Mouse (Mus musculus) thymus, adult 2 months (tissue): ENCODE results near the gene Cmtm3. TPM values are rescaled to one million over a fixed set of nuclear protein-coding genes. Genes with fewer than 3 reads are reported as not detected.
"Not testable (repeated sequence)": the region's sequence is repeated elsewhere in the genome, so short reads cannot be mapped to it uniquely, and the experiment has no call there.

Experiments used
- DNase-seq: peaks from one replicate; pipeline ENCODE4 v3.0.0; 2021
- H3K27ac ChIP-seq: fragments of 200-500 bp; 2 replicates; pipeline ENCODE4 v1.5.1; 2012; ENCODE audit warnings: low read length, control low read depth; ENCODE audit not compliant: control insufficient read depth, insufficient read depth
- H3K27me3 ChIP-seq: fragments of 200-500 bp; 2 replicates; pipeline ENCODE4 v1.6.1; 2012; ENCODE audit warnings: mild to moderate bottlenecking, low read length, moderate library complexity, mixed read lengths; ENCODE audit not compliant: control insufficient read depth, insufficient read depth
- H3K36me3 ChIP-seq: fragments of 200-500 bp; 2 replicates; pipeline ENCODE4 v1.6.1; 2012; ENCODE audit warnings: mild to moderate bottlenecking, low read length, moderate library complexity; ENCODE audit not compliant: control insufficient read depth, insufficient read depth
- H3K4me1 ChIP-seq: fragments of 200-500 bp; replicated peaks from 2 replicates; pipeline ENCODE4 v1.6.1; 2012; ENCODE audit warnings: low read length; ENCODE audit not compliant: control insufficient read depth, insufficient read depth
- H3K4me3 ChIP-seq: fragments of 200-500 bp; 2 replicates; pipeline ENCODE4 v1.5.1; 2012; ENCODE audit warnings: mild to moderate bottlenecking, low read length, control low read depth, moderate library complexity; ENCODE audit not compliant: control insufficient read depth, insufficient read depth
- CTCF ChIP-seq: fragments of 200-500 bp; IDR thresholded peaks from 2 replicates; pipeline ENCODE4 v1.5.1; 2012; ENCODE audit warnings: mild to moderate bottlenecking, control low read depth, low read length, moderate library complexity, borderline replicate concordance; ENCODE audit not compliant: control insufficient read depth, poor library complexity, insufficient read depth; ENCODE audit errors: extremely low read depth
- POLR2A ChIP-seq: fragments of 200-500 bp; IDR thresholded peaks from 2 replicates; pipeline ENCODE4 v1.6.1; 2012; ENCODE audit warnings: mild to moderate bottlenecking, low read length, control low read depth, moderate library complexity; ENCODE audit not compliant: control insufficient read depth, poor library complexity, insufficient read depth; ENCODE audit errors: extremely low read depth
- WGBS: fragments of 180-500 bp; shearing (Covaris S2); methylation state at CpG from one replicate; pipeline ENCODE4 v1.1.7; 2018; 5-methylcytosine and 5-hydroxymethylcytosine counted together
- polyA plus RNA-seq: library from polyadenylated mRNA; depleted of rRNA; stranded (reverse); fragments of >200 nt; gene quantifications from 2 replicates; pipeline ENCODE4 v1.2.3, GENCODE M21; 2012

The Cmtm3 gene
- polyA plus RNA-seq, 1 experiment, result 63.4 TPM

DNA sequence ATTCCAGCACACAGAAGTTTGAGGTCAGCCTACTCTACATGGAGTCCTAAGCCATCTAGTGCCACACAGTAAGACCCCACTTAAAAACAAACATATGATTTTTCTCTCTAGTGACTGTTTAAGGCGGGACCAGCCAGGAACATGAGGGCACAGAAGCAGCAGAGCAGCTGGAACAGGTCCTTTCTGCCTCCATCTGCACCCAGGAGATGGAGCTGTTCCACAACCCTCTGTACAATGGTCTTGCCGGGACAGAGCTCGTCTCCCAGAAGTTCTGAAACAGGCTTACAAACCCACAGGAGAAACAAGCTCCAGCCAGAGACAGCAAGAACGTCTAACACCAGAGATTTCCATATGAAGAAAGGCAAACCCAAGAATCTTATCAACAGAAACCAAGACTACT lies 25.9 kb upstream of the Cmtm3 start:
- no peak for DNase-seq
- no peaks in the 10 kb centered on the region for H3K27me3 ChIP-seq
- no peak overlapping the region for H3K4me3 ChIP-seq
- no peak overlapping the region for H3K27ac ChIP-seq
- H3K36me3 ChIP-seq, result no peaks in the 10 kb centered on the region
- WGBS, result 67% methylated on average over 4 of the region's 4 CpGs
- no peaks in the 10 kb centered on the region for H3K4me1 ChIP-seq
- TF ChIP-seq POLR2A (no peak), CTCF (no peak)

DNA sequence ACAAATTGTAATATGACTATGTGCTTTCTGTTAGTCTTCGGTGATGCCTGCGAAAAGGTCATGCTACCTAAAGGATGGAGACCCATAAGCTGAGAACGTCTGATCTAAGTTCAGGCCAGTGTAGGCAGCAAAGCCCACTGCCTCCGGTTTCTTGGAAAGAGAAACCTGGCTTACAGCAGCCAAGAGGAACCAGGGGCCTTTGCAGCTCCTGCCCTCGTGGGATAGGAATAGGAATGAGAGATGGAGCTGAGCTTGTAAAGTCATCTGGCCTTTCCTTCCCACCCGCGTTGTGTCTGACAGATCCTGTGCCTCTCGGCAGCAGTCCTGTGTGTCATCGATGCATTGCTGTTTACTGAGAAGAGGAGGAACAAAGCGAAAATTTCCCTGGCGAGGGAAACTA lies 17.9 kb upstream of the Cmtm3 start, which contains the start of gene Gm11020:
Gene Gm11020 (plus strand): TSS at position 301 of the 400 bp plus-strand sequence.
- not testable (repeated sequence) for H3K36me3 ChIP-seq, H3K27ac ChIP-seq, H3K4me1 ChIP-seq, H3K27me3 ChIP-seq, H3K4me3 ChIP-seq, DNase-seq
- WGBS, result 91% methylated on average over 11 of the region's 11 CpGs

DNA sequence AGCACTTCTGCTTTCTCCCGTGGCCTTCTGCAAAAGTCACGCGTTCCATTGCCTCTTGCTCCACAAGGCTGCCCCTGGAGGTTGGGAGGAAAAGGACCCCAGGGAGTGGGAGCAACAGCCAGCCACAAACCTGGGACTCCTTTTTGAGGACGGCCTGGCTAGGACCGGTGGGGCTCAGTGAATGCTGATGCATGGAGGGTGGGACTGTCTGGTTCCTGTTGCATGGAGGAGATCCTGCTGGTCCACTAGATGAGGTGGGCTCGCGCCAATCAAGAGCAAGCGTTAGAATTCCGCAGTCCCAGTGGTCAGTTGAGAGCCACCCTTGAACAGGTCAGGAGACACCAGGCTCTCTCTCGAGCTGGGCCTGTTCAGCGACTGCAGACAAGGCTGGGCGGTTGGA lies 17.3 kb upstream of the Cmtm3 start, which contains the start of gene Cmtm2b:
Gene Cmtm2b (plus strand): TSS at position 301 of the 400 bp plus-strand sequence.
- H3K4me3 ChIP-seq, H3K4me1 ChIP-seq, H3K36me3 ChIP-seq, DNase-seq, H3K27ac ChIP-seq, H3K27me3 ChIP-seq: not testable (repeated sequence)
- WGBS, result 92% methylated on average over 12 of the region's 12 CpGs

DNA sequence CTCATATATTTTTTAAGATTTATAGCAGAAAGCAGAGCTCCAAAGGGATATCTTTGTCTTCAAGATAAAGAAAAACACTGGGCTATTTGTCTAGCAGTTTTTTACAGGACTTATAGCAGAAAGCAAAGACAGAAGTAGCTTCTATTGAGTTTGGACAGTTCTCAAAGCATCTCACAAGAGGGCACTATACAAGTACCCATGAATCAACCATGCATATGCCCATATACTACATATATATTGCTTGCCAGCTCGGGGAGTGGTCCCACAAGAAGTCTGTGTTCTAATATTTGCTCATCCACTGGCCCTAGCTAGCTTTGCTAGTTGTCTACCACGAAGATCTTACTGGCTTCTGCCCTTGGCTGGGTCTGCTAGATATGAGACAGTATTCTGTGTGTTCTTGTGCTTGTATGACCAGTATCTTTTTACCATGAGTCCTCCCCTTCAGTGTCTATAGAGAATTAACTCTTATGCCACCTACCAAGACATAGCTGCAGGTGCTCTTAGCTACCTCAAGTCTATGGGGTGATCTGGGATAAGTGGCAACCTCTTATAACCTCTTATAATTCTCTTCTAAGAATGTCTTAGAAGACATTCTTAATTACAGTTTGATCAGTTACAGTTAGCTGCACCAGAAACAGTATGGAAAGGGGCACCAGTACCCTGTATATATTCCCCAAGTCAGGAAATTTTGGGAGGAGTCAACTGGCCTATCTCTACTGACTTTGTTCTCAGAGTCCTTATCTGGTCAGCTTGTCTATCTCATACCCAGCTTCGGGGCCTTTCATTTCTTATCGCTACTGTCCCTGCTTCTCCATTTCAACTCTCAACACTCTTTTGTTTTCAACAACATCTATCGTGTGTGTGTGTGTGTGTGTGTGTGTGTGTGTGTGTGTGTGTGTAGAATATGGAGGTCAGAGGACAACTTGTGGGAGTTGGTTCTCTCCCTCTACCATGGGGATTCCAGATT lies 6.3 kb upstream of the Cmtm3 start:
- no peak overlapping the region for H3K27ac ChIP-seq
- no peak overlapping the region for H3K4me3 ChIP-seq
- H3K4me1 ChIP-seq, result no peaks in the 10 kb centered on the region
- H3K27me3 ChIP-seq, result no peaks in the 10 kb centered on the region
- TF ChIP-seq CTCF (no peak), POLR2A (no peak)
- WGBS, result 86% methylated on average over 5 of the region's 5 CpGs
- no peak for DNase-seq
- H3K36me3 ChIP-seq, result no peaks in the 10 kb centered on the region

GRCm38 (mm10) chr8:104333786-104334185 lies 5.4 kb upstream of the Cmtm3 start:
- Histone ChIP-seq H3K36me3 (no peaks in the 10 kb centered on the region), H3K27ac (no peak overlapping the region), H3K4me3 (no peak overlapping the region), H3K4me1 (no peaks in the 10 kb centered on the region), H3K27me3 (no peaks in the 10 kb centered on the region)
- TF ChIP-seq CTCF (no peak), POLR2A (no peak)
- no peak for DNase-seq
- 31% methylated on average over 5 of the region's 5 CpGs for whole genome bisulfite sequencing

DNA sequence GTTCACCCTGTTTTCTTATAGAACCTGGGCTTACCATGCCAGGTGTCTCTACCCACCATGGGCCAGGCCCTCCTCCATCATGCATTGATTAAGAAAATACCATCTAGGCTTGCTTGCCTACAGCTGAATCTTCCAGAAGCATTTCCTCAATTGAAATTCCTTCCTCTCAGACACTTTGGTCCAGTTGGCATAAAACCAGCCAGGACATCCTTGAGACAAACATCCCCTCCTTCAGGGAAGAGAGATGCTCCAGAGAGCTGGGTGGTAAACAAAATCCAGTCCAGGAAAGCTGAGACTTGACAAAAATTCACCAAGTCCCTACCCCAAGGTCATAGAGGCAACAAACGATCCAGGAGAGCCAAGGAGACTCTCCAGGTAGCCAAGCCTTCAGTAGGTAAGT lies 5.0 kb upstream of the Cmtm3 start:
- Histone ChIP-seq H3K36me3 (no peaks in the 10 kb centered on the region), H3K27me3 (no peaks in the 10 kb centered on the region), H3K4me1 (no peaks in the 10 kb centered on the region), H3K4me3 (no peak overlapping the region), H3K27ac (no peak overlapping the region)
- WGBS, result 95% methylated on average over 1 of the region's 1 CpGs
- TF ChIP-seq CTCF, result no peak
- TF ChIP-seq POLR2A, result no peak
- DNase-seq, result no peak

DNA sequence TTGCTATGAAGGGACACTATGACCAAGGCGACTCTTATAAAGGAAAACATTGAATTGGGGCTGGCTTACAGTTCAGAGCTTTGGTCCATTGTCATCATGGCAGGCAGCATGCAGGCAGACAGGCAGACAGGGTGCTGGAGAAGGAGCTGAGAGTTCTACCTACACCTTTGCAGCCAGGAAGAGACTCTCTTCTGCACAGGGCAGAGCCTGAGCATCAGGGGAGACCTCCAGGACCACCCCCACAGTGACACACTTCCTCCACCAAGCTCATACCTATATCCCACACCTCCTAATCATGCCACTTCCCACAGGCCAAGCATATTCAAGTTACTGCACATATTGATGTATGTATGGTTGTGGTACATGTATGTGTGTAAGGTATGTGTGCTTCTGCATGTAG lies 2.4 kb upstream of the Cmtm3 start:
- Histone ChIP-seq H3K4me3 (no peak overlapping the region), H3K4me1 (peaks cover 17% of the 10 kb centered on the region), H3K27me3 (no peaks in the 10 kb centered on the region), H3K36me3 (no peaks in the 10 kb centered on the region), H3K27ac (no peak overlapping the region)
- DNase-seq, result no peak
- TF ChIP-seq CTCF, result no peak
- TF ChIP-seq POLR2A, result no peak
- WGBS, result 100% methylated on average over 1 of the region's 1 CpGs
